In the genomic region with DNA sequence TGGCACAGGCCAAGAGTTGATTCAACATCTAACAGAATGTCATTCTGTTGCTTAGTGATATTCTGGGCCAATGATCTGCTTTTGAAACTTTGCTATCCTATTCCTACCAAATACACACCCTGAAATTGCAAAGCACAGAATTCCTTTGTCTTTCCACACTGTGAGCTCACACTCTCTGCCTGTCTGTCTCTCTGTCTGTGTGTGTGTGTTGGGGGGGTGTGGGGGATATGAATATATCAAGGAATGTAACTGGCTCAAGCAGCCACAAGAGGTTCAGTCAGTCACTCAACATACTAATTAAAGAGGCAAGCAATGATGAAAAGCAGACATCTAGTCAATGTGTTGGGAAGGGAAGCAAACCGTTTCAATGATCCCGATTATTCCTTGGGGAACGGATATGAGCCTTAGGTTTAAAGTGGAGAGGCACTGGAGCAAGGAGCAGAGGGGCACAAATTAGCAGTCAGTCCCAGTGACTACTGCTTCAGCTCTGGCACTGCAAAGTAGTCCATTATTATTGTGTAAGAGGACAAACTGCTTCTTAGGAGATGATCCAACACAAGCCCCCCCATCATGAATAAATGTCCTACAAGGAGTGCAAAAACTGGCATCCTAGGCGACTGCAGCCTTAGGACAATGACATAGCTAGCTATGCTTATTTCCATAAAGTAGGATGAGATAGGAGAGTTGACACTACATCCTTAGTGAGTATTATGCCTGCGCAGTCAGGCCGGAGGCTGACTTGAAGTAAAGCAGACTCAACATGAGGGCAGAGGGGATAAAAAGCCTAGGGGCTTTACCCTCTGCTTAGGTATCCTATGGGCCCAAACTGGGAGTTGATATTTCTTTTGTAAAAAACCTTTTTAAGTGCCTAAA, we compare ENCODE assay signal across 20 mouse cellular contexts. TPM values are rescaled to one million over a fixed set of nuclear protein-coding genes. Genes with fewer than 3 reads are reported as not detected.
DNase-seq lines count a peak whose midpoint lies in the region; ATAC-seq and TF ChIP-seq lines count a peak whose summit lies in the region.
"Had no signal": no experiment of that assay in that cellular context is flagged by ENCODE, and none has a peak within 500 bp of the region (broad histone marks: within the 10 kb centered on the region; RNA-seq: fewer than 3 reads in every experiment).

No protein-coding gene starts in this region.

- H3K36me3 ChIP-seq in heart, embryonic 15.5 days: no peaks in the 10 kb centered on the region
- no peaks in the 10 kb centered on the region for H3K36me3 ChIP-seq in forebrain, postnatal 0 days (ENCODE audit: insufficient read depth)
- H3K36me3 ChIP-seq in midbrain, embryonic 15.5 days (replicated peaks): no peaks in the 10 kb centered on the region
- H3K36me3 ChIP-seq: limb, embryonic 15.5 days had no signal

- H3K4me1 ChIP-seq in heart, embryonic 15.5 days (replicated peaks): peaks cover 56% of the 10 kb centered on the region
- peaks cover 9% of the 10 kb centered on the region; the same call in 1 of the 2 replicates for H3K4me1 ChIP-seq in forebrain, postnatal 0 days (ENCODE audit: insufficient read depth)
- H3K4me1 ChIP-seq in midbrain, embryonic 15.5 days: peaks cover 16% of the 10 kb centered on the region

- no peak overlapping the region for H3K4me3 ChIP-seq in heart, embryonic 15.5 days
- H3K4me3 ChIP-seq in forebrain, postnatal 0 days (ENCODE audit: low read depth, low read length): no peak overlapping the region
- no peak overlapping the region for H3K4me3 ChIP-seq in midbrain, embryonic 15.5 days
- H3K4me3 ChIP-seq: limb, embryonic 15.5 days had no signal

- H3K27ac ChIP-seq in heart, embryonic 15.5 days: peak overlapping the region; percentile 79
- H3K27ac ChIP-seq in forebrain, postnatal 0 days (ENCODE audit: low read depth, low read length): peak overlapping the region; percentile 64
- H3K27ac ChIP-seq in midbrain, embryonic 15.5 days: peak overlapping the region; percentile 50
- H3K27ac ChIP-seq: limb, embryonic 15.5 days had no signal

- 31% methylated on average over 6 of the region's 6 CpGs for WGBS in heart, embryonic 15.5 days
- 39% methylated on average over 6 of the region's 6 CpGs for WGBS in forebrain, postnatal 0 days
- 46% methylated on average over 6 of the region's 6 CpGs for WGBS in midbrain, embryonic 15.5 days

- no peaks in the 10 kb centered on the region for H3K27me3 ChIP-seq in heart, embryonic 15.5 days
- no peaks in the 10 kb centered on the region for H3K27me3 ChIP-seq in forebrain, postnatal 0 days (ENCODE audit: insufficient read depth, low read length)
- no peaks in the 10 kb centered on the region for H3K27me3 ChIP-seq in midbrain, embryonic 15.5 days (replicated peaks)
- H3K27me3 ChIP-seq: limb, embryonic 15.5 days had no signal

- H3K9ac ChIP-seq in heart, embryonic 15.5 days: no peak overlapping the region
- H3K9ac ChIP-seq in forebrain, postnatal 0 days: no peak overlapping the region
- no peak overlapping the region for H3K9ac ChIP-seq in midbrain, embryonic 15.5 days
- H3K9ac ChIP-seq: limb, embryonic 15.5 days; lung, embryonic 14.5 days had no signal

- ATAC-seq in heart, embryonic 15.5 days (replicated peaks; ENCODE audit: insufficient number of reproducible peaks, insufficient read depth, low FRiP score, low read depth): peak; percentile 70; the same call in 1 of the 2 replicates
- peak; percentile 76 for ATAC-seq in forebrain, postnatal 0 days
- peak; percentile 65 for ATAC-seq in midbrain, embryonic 15.5 days (replicated peaks)
- ATAC-seq in CD4-positive, CD25-positive, alpha-beta regulatory T cell, adult 4 months: no peak

- peak; percentile 27 for DNase-seq in embryo, embryonic 10.5 days (ENCODE audit: low spot score)
- no peak for DNase-seq in embryo, embryonic 9.5 days (ENCODE audit: extremely low spot score)
- DNase-seq in heart, adult 8-10 months (ENCODE audit: low spot score): no peak
- DNase-seq in forebrain, postnatal 0 days: peak; percentile 25
- DNase-seq in thymus, postnatal 4 days: no peak
- DNase-seq: cerebellum, adult 11-12 months; embryo, embryonic 11 days; kidney, adult 2 months; lung, embryonic 14.5 days; thymus, adult 18-20 months had no signal

- no peak for TF ChIP-seq CTCF in forebrain, postnatal 0 days (IDR thresholded peaks at IDR 0.05; ENCODE audit: low read depth)

- no peaks in the 10 kb centered on the region for H3K9me3 ChIP-seq in heart, embryonic 15.5 days (replicated peaks)
- no peaks in the 10 kb centered on the region for H3K9me3 ChIP-seq in forebrain, postnatal 0 days (ENCODE audit: low read length)
- H3K9me3 ChIP-seq in midbrain, embryonic 15.5 days: no peaks in the 10 kb centered on the region
- H3K9me3 ChIP-seq: limb, embryonic 15.5 days had no signal

- peak overlapping the region; percentile 5 for H3K4me2 ChIP-seq in heart, embryonic 15.5 days
- H3K4me2 ChIP-seq in forebrain, postnatal 0 days (ENCODE audit: low read depth): no peak overlapping the region
- no peak overlapping the region for H3K4me2 ChIP-seq in midbrain, embryonic 15.5 days
- H3K4me2 ChIP-seq: limb, embryonic 15.5 days; lung, embryonic 14.5 days had no signal

RNA-seq across cellular contexts. Expression of a gene that starts 19.4 kb away (rescaled TPM):
- polyA plus RNA-seq in heart, embryonic 15.5 days (2015; fragmentation: Nextera tagmentation; extraction: Ambion mirVana): 35.5 and 36.2 TPM in 2 replicates
- 10 to 100 TPM; 55.7 to 68.2 (median 59.4) TPM for total RNA-seq in heart, adult 8-10 months (2022)
- total RNA-seq in forebrain, postnatal 0 days (2014; rRNA removed): 52.2 and 54.8 TPM in 2 replicates
- polyA plus RNA-seq in forebrain, postnatal 0 days (2015; fragmentation: Nextera tagmentation; extraction: Ambion mirVana): 12.7 and 15.9 TPM in 2 replicates
- polyA plus RNA-seq in midbrain, embryonic 15.5 days (2015; fragmentation: Nextera tagmentation; extraction: Ambion mirVana): 15.2 and 17.5 TPM in 2 replicates
- polyA plus RNA-seq in CD4-positive, CD25-positive, alpha-beta regulatory T cell, adult 4 months (2017; shearing (Covaris generic)): under 1 TPM; 0.92 to 0.96 TPM
- total RNA-seq: megakaryocyte-erythroid progenitor cell, adult 5-6 weeks had no signal

RNA-seq across cellular contexts. Expression of a gene that starts 38.9 kb away (rescaled TPM):
- polyA plus RNA-seq in heart, embryonic 15.5 days (2015; fragmentation: Nextera tagmentation; extraction: Ambion mirVana): not detected in 2 replicates
- not detected for total RNA-seq in heart, adult 8-10 months (2022)
- not detected in 2 replicates for total RNA-seq in forebrain, postnatal 0 days (2014; rRNA removed)
- not detected in 2 replicates for polyA plus RNA-seq in forebrain, postnatal 0 days (2015; fragmentation: Nextera tagmentation; extraction: Ambion mirVana)
- not detected in 2 replicates for polyA plus RNA-seq in midbrain, embryonic 15.5 days (2015; fragmentation: Nextera tagmentation; extraction: Ambion mirVana)
- polyA plus RNA-seq in CD4-positive, CD25-positive, alpha-beta regulatory T cell, adult 4 months (2017; shearing (Covaris generic)): not detected
- total RNA-seq: adrenal gland, postnatal 4 days; heart, postnatal 10 days; left cerebral cortex, adult 8-10 months; megakaryocyte-erythroid progenitor cell, adult 5-6 weeks; neutrophil, adult 5-6 weeks had no signal
- polyA plus RNA-seq: kidney, adult 2 months; large intestine, adult 2 months; limb, embryonic 15.5 days; lung, embryonic 14.5 days had no signal

Comparison
In these comparisons a context has a peak if more than half of its experiments do, and no peak if none do; other contexts are left out.
1. DNase-seq: peak in embryo, embryonic 10.5 days (single experiment) and forebrain, postnatal 0 days (single experiment); none in embryo, embryonic 9.5 days (single experiment), heart, adult 8-10 months (single experiment) and thymus, postnatal 4 days (single experiment).
2. Peak in every context shown above with its lines, with median percentiles within 50 percentile points of each other: H3K27ac ChIP-seq.